Mouse (Mus musculus): Measurements from ENCODE around the gene Rps6kc1.

Rps6kc1 gene

GRCm38 (mm10) chr1:190901082-190901481 is 10.5 kb downstream of the Rps6kc1 start:
- DNase-seq (ENCODE audit: low read depth, low spot score) = no peak

DNA sequence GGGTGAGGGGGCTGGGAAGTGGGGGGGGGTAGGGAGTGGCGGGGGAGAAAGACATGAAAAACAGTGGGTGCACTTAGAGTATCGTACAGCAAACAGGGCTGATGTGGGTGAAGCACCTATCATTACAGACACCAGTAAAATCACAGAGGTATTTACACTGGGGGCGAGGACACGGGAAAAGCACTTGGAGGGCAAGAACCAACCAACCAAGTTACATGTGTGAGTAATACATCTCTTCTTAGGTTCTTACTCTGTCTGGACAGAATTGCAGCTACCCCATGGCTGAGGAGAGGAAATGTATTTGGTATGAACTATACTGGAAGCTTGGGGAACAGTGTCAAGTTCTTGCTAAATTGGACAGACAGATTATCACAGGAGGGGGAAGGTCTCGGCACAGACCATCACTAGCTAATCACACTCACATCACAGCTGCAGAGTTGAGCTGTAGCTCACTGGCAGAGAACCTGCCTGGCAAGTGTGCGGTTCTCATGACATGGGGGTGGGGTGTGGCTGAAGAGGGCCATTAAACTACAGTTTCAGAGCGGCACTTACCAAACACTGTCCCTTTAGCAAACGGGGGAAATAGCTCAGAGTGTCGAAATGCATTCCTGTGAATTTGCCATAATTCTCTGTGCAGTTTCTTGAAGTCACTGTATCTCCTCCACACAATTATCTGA is 12.5 kb downstream of the Rps6kc1 start:
- DNase-seq (ENCODE audit: low read depth, low spot score) = no peak

- no peak for DNase-seq (ENCODE audit: low read depth, low spot score)
Observed at GRCm38 (mm10) chr1:190898186-190898585, 13.4 kb downstream of the Rps6kc1 start.

GRCm38 (mm10) chr1:190893559-190894167 is 17.9 kb downstream of the Rps6kc1 start:
- DNase-seq (ENCODE audit: low read depth, low spot score) = no peak

GRCm38 (mm10) chr1:190888646-190889045 is 22.9 kb downstream of the Rps6kc1 start:
- no peak for DNase-seq (ENCODE audit: low read depth, low spot score)

GRCm38 (mm10) chr1:190888031-190888430 is 23.5 kb downstream of the Rps6kc1 start:
- no peak for DNase-seq (ENCODE audit: low read depth, low spot score)

DNA sequence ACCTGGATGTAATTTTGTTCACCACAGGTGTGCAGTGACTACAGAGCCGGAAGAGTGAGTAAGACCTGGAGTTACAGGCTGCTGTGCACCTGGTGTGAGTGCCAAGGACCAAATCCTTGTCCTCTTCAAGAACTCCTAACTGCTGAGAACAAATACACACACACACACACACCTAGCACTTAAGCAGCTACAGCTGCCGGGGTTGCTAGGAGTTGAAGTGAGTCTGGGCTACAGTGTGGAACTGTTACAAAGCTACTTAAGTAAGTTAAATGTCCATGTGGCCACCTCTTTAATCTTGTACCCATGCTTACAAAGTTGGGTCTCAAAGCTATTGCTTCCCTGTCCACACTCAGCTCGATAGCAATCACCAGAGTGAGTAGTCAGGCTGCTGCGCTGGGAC is 25.6 kb downstream of the Rps6kc1 start:
- no peak for DNase-seq (ENCODE audit: low read depth, low spot score)

DNA sequence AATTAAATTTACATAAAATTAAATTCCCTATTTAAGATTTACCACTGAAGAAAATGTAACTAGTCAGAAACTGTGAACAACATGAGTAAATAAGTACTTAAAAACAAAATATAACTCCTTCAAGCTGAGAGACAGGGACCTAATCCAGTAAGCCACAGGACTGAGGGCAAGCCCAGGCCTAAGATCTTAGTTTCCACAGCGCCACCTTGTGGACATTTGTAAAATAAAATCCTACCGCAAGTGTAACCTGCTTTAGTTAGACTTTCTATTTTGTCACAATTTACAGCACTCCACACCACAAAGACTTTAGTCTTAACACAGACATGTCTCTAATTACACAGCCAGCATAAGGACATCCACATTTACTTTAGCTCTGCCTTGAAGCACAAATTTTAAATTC is 30.1 kb downstream of the Rps6kc1 start:
- DNase-seq (ENCODE audit: low read depth, low spot score) = peak; percentile 56

DNA sequence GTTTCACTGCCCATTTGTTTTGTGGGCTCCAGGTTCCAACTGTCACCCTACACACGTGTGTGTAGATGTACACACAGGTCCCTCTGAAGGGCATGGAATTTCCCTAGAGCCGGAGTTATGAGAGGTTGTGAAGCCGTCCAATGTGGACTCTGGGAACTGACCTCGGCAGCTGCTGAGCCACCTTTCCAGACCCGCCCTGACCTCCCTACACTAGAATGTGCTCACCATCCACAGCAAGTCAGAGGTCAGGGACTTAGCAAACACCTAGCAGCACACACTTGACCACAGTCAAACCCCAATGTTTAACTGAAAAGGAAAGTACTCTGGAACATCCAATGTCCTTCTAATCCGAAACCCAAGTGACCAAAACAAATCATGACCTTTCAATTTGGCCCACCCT is 30.9 kb downstream of the Rps6kc1 start:
- no peak for DNase-seq (ENCODE audit: low read depth, low spot score)

DNA sequence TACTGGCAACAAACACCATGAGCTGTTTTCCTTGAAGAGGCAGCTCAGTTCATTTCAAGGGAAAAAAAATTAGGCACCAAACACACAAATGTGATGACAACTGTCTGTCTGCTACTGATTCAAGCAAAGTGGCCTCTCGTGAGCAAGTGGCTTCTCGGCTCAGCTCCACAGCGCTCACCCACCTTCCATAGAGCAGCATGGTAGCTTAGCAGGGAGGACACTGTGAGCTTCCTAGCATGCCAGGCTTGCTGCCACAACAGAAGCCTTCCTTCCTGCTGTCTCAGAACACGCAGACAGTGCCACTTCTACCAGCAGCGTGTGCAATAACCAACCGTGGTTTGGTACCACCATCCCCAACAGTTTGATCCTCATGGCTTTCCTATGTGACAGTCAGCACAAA is 35.8 kb downstream of the Rps6kc1 start:
- no peak for DNase-seq (ENCODE audit: low read depth, low spot score)

GRCm38 (mm10) chr1:190875089-190875488 is 36.5 kb downstream of the Rps6kc1 start:
- no peak for DNase-seq (ENCODE audit: low read depth, low spot score)

DNA sequence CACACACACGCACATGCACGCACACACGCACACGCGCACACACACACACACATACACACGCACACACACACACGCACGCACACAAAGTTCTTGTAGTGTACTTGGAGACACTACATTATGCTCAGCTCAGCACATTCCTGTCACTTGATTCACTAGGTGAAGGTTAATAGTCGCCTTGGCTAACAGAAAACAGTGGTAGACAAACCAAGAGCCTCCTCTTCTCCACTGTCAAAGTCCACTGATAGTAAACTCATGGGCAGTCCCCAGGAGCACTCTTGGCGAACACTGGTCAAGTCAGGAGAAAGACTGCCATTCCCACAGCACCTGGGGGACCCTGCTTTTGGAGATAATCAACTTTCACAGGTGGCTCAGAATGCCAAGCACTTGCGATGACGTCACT is 40.5 kb downstream of the Rps6kc1 start:
- DNase-seq (ENCODE audit: low read depth, low spot score) = no peak

DNA sequence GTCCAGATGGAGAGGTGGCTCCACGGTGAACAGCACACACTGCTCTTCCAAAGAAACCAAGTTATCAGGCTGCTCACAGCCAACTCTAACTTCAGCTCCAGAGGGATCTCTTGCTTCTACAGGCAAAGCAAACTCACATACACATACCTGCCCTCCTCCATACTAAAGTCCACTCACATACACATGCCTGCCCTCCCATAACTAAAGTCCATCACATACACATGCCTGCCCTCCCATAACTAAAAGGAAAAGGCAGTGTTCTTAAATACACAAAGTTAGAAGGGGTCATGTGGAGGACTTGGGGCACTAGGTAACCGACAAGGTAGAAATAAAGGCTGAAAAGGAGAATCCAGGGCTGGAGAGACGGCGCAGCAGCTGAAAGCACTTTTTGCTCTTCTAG is 41.6 kb downstream of the Rps6kc1 start:
- no peak for DNase-seq (ENCODE audit: low read depth, low spot score)

DNA sequence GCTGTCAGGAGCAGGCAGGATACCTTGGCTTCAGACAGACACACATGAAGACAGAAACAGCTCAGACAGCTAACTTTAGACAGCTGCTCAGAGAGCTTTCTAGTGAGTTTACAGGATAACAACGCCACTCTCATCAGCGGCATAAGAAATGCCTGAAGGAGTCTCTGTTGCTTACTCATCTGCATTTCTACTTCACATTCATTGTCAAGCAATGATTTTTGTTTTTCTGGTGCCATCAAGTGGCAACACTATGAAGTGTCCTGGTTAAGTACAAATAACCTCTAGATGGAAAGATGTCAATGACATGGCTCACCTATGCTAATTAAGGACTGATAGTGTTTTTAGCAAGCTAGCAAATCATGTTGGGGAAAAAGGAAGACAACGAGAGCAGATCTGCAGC is 42.8 kb downstream of the Rps6kc1 start:
- no peak for DNase-seq (ENCODE audit: low read depth, low spot score)

- no peak for DNase-seq (ENCODE audit: low read depth, low spot score)
Observed at GRCm38 (mm10) chr1:190861626-190862025, 49.9 kb downstream of the Rps6kc1 start.

DNA sequence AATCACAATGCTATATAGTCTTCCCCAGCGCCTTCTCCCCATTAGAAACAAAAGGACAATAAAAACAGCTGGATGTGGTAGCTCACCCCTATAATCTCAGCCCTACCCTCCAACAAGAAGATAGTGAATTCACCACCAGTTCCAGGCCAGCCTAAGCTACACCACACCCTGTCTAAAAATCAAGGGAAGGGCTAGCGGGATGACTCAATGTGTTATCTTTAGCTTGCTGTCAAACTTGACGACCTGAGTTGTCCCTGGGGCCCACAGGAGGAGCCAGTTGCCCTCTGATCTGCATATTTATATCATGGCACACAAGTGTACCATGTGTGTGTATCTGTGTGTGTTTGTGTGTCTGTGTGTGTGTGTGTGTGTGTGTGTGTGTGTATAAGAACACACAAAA is 57.1 kb downstream of the Rps6kc1 start:
- no peak for DNase-seq (ENCODE audit: low read depth, low spot score)

DNA sequence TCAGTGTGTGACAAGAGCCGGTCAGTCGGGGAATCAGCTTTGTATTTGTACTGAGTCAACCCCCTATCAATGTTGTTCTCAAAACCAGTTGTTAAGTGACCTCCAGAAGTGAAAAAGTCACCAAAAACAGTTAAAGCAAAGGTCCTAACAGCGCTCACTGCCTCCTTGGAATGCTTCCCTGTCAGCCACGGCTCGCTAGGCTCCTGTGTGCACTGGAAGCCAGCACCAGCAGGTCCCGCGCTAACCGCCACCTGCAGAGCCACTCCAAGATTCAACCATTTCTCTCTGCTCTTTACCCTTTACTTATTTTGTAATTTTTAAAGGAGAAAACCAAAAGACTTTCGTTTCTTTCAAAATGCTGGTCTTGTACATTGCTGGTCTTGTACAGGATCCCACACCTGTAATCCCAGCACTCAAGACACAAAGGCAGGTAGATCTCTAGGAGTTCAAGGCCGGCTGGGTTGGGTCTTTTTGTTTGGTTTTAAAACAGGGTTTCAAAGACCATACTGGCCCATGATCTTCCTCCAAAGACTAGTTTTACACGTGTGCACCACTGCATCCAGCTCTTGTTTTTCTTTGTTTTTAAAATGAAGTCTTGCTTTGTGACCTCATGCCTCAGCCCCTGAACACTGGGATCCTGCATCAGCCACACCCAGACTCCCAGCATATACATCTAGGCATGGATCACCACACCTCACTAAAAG is 62.3 kb downstream of the Rps6kc1 start:
- DNase-seq (ENCODE audit: low read depth, low spot score) = no peak

DNA sequence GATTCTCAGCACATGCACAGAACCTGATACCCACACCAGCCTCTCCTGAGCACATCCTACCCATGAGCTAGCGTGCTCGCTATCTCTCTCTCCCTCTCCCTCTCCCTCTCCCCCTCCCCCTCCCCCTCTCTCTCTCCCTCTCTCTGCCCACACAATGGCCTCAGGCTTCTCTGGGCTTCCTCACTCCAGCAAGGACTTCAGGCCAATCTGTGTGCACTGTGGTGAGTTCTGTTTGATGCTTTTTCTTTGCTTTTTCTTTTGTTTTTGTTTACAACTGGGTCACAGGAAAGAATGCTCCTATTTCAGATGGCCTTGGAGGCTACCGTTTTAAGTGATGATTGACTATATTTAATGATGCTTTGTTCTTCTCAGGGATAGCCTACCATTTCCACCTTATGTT is 62.9 kb downstream of the Rps6kc1 start:
- no peak for DNase-seq (ENCODE audit: low read depth, low spot score)

- no peak for DNase-seq (ENCODE audit: low read depth, low spot score)
Observed at GRCm38 (mm10) chr1:190846956-190847355, 64.6 kb downstream of the Rps6kc1 start.

DNA sequence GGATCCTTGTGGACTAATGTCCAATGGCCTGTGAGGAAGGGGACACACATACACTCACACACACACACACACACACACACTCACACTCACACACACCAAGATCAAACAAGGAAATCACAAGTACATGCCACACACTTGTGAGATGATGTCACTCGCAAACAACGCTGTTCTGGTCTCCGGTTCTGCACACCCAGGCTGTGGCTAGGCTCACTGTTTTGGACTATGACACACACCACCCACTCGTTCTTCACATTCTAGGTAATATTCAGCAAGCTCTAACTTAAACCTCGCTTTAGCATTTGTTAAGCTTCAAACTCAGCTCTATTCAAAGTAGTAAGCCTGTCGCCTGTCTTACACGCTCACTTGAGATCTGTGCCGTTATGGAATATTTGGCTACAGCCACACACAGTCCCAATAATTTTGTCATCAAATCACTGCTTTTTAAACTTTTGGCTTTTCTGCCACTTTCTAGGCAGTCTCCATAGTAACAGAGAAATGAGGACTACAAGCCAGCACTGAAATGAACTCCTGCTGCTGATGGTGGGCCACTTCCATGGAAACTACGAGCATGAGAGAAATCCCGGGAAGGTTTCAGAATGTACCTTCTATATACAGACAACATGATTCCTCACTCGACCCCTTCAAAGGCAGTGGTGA is 65.4 kb downstream of the Rps6kc1 start:
- no peak for DNase-seq (ENCODE audit: low read depth, low spot score)

GRCm38 (mm10) chr1:190845419-190845818 is 66.2 kb downstream of the Rps6kc1 start:
- DNase-seq (ENCODE audit: low read depth, low spot score) = no peak

- no peak for DNase-seq (ENCODE audit: low read depth, low spot score)
Observed at GRCm38 (mm10) chr1:190844356-190844755, 67.2 kb downstream of the Rps6kc1 start.

DNA sequence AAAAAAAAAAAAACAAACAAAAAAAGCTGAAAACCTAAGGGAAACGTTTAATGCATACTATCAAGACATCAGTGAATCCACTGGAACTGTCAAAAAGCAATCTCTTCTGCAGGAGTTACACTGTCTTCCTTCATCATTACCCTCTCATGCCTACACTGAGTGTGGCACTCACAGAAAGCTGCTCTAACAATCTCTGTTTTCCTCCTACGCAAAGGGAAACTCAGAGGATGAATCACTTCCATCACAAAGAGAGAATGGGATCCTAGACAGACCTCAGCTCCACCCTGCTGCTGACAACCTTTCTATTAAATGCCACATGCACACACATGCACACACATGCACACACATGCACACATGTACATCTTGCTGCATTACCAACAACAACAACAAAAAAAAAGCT is 75.5 kb downstream of the Rps6kc1 start:
- DNase-seq (ENCODE audit: low read depth, low spot score) = no peak

Measured in retina, adult 2 months (tissue).